Mouse (Mus musculus) liver, embryonic 14.5 days (tissue): ENCODE data around the gene Ostf1. TPM values are rescaled to one million over a fixed set of nuclear protein-coding genes. Genes with fewer than 3 reads are reported as not detected.

Experiments
- ATAC-seq: fragments of 200-750 bp; cut with Nextera tagmentation; 2 replicates; pipeline ENCODE4 v1.8.0; 2017; ENCODE audit warnings: moderate number of reproducible peaks, mild to moderate bottlenecking, moderate library complexity; ENCODE audit not compliant: insufficient read depth
- DNase-seq, 3 experiments: peaks; one replicate each; pipeline ENCODE4 v3.0.0-alpha.2; 2012 to 2013; ENCODE audit warnings: low read depth in 3 of 3, low spot score in 3 of 3
- H3K27ac ChIP-seq: fragments of 300-500 bp; sonication (generic); 2 replicates; pipeline ENCODE4 v1.5.1; 2014; ENCODE audit warnings: moderate library complexity, mild to moderate bottlenecking, control low read depth, inconsistent platforms
- H3K27me3 ChIP-seq: fragments of 300-500 bp; sonication (generic); 2 replicates; pipeline ENCODE4 v1.6.1; 2014; ENCODE audit warnings: mild to moderate bottlenecking, low read length, moderate library complexity; ENCODE audit not compliant: control insufficient read depth, insufficient read depth
- H3K36me3 ChIP-seq: fragments of 300-500 bp; sonication (generic); replicated peaks from 2 replicates; pipeline ENCODE4 v1.6.1; 2014; ENCODE audit warnings: low read depth; ENCODE audit not compliant: control insufficient read depth, insufficient read depth
- H3K4me1 ChIP-seq, 2 experiments: fragments of 200-500 bp in 1 of 2; fragments of 300-500 bp in 1 of 2; sonication (generic) in 1 of 2; replicated peaks; 2 replicates each; pipeline ENCODE4 v1.6.1; 2012 to 2014; ENCODE audit warnings: antibody characterized with exemption in 1 of 2, inconsistent platforms in 1 of 2, low read length in 1 of 2; ENCODE audit not compliant: control insufficient read depth in 2 of 2, insufficient read depth in 2 of 2
- H3K4me2 ChIP-seq: fragments of 300-500 bp; sonication (generic); 2 replicates; pipeline ENCODE4 v1.6.1; 2014; ENCODE audit warnings: low read depth, mild to moderate bottlenecking, control low read depth, moderate library complexity
- H3K4me3 ChIP-seq, 2 experiments: fragments of 200-500 bp in 1 of 2; fragments of 300-500 bp in 1 of 2; sonication (generic) in 1 of 2; 2 replicates each; pipeline ENCODE4 v1.5.1; 2012 to 2014; ENCODE audit warnings: low read depth in 2 of 2, low read length in 2 of 2, mild to moderate bottlenecking in 2 of 2, control low read depth in 1 of 2, inconsistent platforms in 1 of 2, moderate library complexity in 1 of 2; ENCODE audit not compliant: insufficient read depth in 1 of 2
- H3K9ac ChIP-seq: fragments of 300-500 bp; sonication (generic); replicated peaks from 2 replicates; pipeline ENCODE4 v1.6.1; 2014; ENCODE audit warnings: mild to moderate bottlenecking, control low read depth, moderate library complexity
- H3K9me3 ChIP-seq: fragments of 300-500 bp; sonication (generic); 2 replicates; pipeline ENCODE4 v1.6.1; 2016; ENCODE audit warnings: low read length, mixed read lengths; ENCODE audit not compliant: control insufficient read depth
- CTCF ChIP-seq: IDR thresholded peaks from 2 replicates; pipeline ENCODE4 v1.5.1; 2016; ENCODE audit warnings: antibody characterized with exemption, low read depth, control low read depth
- EP300 ChIP-seq: IDR thresholded peaks from 2 replicates; pipeline ENCODE4 v1.6.1; 2016; ENCODE audit warnings: antibody characterized with exemption, low read depth
- WGBS: fragments of 180-500 bp; shearing (Covaris S2); extraction: QIAGEN DNeasy Blood & Tissue Kit; methylation state at CpG from one replicate; pipeline ENCODE4 v1.1.7; 2014; ENCODE audit not compliant: insufficient replicate concordance; 5-methylcytosine and 5-hydroxymethylcytosine counted together
- polyA plus RNA-seq, 2 experiments: library from polyadenylated mRNA; depleted of rRNA in 1 of 2; stranded (reverse) in 1 of 2; unstranded in 1 of 2; fragments of >200 nt; fragmentation: Nextera tagmentation in 1 of 2; extraction: Ambion mirVana in 1 of 2; gene quantifications; 2 replicates each; pipeline versions ENCODE4 v1.2.1 to v1.2.3; 2012 to 2014

Gene Ostf1
- polyA plus RNA-seq (2012; rRNA removed) (18.5 and 29.8 TPM in 2 replicates), polyA plus RNA-seq (2014; fragmentation: Nextera tagmentation; extraction: Ambion mirVana) (56.9 and 58.6 TPM in 2 replicates)

GRCm38 (mm10) chr19:18631644-18632219, at the start of gene Ostf1, which contains the start of gene Nmrk1:
Gene Ostf1 (minus strand): TSS chr19:18631823.
Gene Nmrk1 (plus strand): TSS chr19:18631950.
- peak within 1 kb of the TSS; percentile 80 to 86 for H3K4me3 ChIP-seq
- H3K4me2 ChIP-seq, result peak within 1 kb of the TSS; percentile 93
- H3K9ac ChIP-seq, result peak within 1 kb of the TSS; percentile 71
- under 1% methylated on average over 51 of the region's 51 CpGs for WGBS
- no peaks in the 10 kb centered on the region for H3K27me3 ChIP-seq
- ATAC-seq (peak; percentile 98), DNase-seq (peak; percentile 83 to 90 (median 88))
- H3K4me1 ChIP-seq, result peaks cover 6 to 16% of the 10 kb centered on the region in 2 experiments
- no peaks in the 10 kb centered on the region for H3K36me3 ChIP-seq
- TF ChIP-seq EP300 (no peak), CTCF (no peak)
- no peaks in the 10 kb centered on the region for H3K9me3 ChIP-seq
- peak within 1 kb of the TSS; percentile 27 for H3K27ac ChIP-seq

DNA sequence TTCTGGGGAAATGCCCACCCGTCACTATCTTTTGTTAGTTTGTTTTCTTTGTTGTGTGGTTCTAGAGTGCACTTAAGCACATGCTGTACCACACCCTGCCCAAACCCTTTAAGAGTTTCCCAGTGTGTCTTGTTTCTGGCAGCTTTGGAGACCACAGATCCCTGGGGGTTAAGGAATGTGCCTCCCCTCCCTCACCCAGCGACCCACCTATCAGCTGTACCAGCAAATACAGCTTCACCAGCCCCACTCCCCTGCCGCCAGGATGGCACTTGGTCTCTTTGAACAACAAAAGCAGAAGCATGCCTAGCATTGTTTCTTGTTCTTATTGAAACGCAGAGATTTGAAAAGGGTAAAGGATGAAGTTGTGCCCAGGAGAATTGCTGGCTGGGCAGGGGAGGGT, 41.5 kb upstream of the Ostf1 start:
- H3K4me1 ChIP-seq, result peaks cover 14 to 20% of the 10 kb centered on the region in 2 experiments
- H3K36me3 ChIP-seq, result no peaks in the 10 kb centered on the region
- H3K4me2 ChIP-seq, result peak overlapping the region; percentile 74
- H3K27me3 ChIP-seq, result no peaks in the 10 kb centered on the region
- H3K4me3 ChIP-seq, result peak overlapping the region in 1 of 2 experiments; percentile 22; a peak in 2 of 4 replicates
- no peak overlapping the region; the same call in 1 of the 2 replicates for H3K27ac ChIP-seq
- DNase-seq, result no peak
- H3K9me3 ChIP-seq, result no peaks in the 10 kb centered on the region
- 49% methylated on average over 4 of the region's 4 CpGs for WGBS
- no peak for ATAC-seq
- H3K9ac ChIP-seq, result peak overlapping the region; percentile 18; the same call in 1 of the 2 replicates
- TF ChIP-seq CTCF (no peak), EP300 (no peak)

- Histone ChIP-seq H3K27ac (no peak overlapping the region), H3K9ac (peak overlapping the region; percentile 63)
These were observed 40.9 kb upstream of the Ostf1 start for GRCm38 (mm10) chr19:18672498-18672897.

DNA sequence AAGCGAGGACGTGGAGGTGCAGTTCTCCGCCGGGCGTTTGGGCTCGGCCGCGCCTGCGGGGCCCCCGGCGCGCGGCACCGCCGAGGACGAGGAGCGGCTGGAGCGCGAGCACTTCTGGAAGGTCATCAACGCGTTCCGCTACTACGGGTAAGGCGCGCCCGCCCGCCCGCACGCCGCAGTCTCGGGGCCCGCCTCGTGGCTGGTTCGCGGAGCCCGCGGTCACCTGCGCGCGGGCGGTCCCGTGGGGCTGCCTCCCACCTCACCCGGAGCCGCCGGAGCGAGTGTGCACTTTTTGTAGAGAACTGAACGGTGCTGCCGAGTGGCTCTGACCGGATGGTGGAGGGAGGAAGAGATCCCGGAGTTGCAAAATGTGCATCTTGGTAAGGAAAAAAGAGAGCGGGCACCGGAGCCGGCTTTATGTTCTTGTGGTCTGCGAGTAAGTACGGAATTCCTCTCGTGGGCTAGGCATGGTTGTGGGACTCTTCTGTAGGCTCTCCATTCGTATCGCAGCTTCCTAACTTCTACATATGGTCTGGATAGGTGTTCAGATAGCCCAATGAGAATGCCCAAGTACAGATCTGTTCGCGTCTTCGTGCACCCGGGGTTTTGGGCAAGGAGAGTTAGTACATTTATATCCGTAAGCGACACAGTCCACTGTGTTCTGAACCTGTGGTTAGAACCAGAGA, 39.6 kb upstream of the Ostf1 start:
- TF ChIP-seq CTCF (no peak), EP300 (no peak)
- under 1% methylated on average over 60 of the region's 64 CpGs for WGBS
- ATAC-seq (peak; percentile 75), DNase-seq (no peak)
- Histone ChIP-seq H3K27ac (peak overlapping the region; percentile 7), H3K27me3 (no peaks in the 10 kb centered on the region), H3K4me2 (peak overlapping the region; percentile 74), H3K9me3 (no peaks in the 10 kb centered on the region), H3K4me3 (peak overlapping the region; percentile 64 to 100), H3K9ac (peak overlapping the region; percentile 63), H3K36me3 (no peaks in the 10 kb centered on the region), H3K4me1 (peaks cover 14 to 20% of the 10 kb centered on the region in 2 experiments)

More at GRCm38 (mm10) chr19:18672498-18672897, 40.9 kb upstream of the Ostf1 start:
- no peaks in the 10 kb centered on the region for H3K9me3 ChIP-seq
- no peaks in the 10 kb centered on the region for H3K36me3 ChIP-seq
- H3K27me3 ChIP-seq, result no peaks in the 10 kb centered on the region
- H3K4me1 ChIP-seq, result peaks cover 14 to 20% of the 10 kb centered on the region in 2 experiments
- ATAC-seq (no peak), DNase-seq (no peak)
- WGBS, result 44% methylated on average over 3 of the region's 3 CpGs
- TF ChIP-seq EP300 (no peak), CTCF (no peak)
- peak overlapping the region; percentile 64 to 100; a peak in 3 of 4 replicates for H3K4me3 ChIP-seq
- peak overlapping the region; percentile 74 for H3K4me2 ChIP-seq

- DNase-seq, result peak; percentile 94 to 95 (median 95)
- ATAC-seq, result peak; percentile 93
- Histone ChIP-seq H3K27ac (peak within 1 kb of the TSS; percentile 7), H3K27me3 (no peaks in the 10 kb centered on the region), H3K9ac (peak within 1 kb of the TSS; percentile 63), H3K4me3 (peak within 1 kb of the TSS; percentile 64 to 100), H3K9me3 (no peaks in the 10 kb centered on the region), H3K4me1 (peaks cover 14 to 20% of the 10 kb centered on the region in 2 experiments), H3K36me3 (no peaks in the 10 kb centered on the region), H3K4me2 (peak within 1 kb of the TSS; percentile 74)
- under 1% methylated on average over 43 of the region's 58 CpGs for WGBS
- TF ChIP-seq CTCF (no peak), EP300 (no peak)
These were observed 39.0 kb upstream of the Ostf1 start, which contains the start of gene Carnmt1 for GRCm38 (mm10) chr19:18670608-18671007. Gene Carnmt1 (plus strand): TSS chr19:18670764.
